Mouse (Mus musculus): ENCODE results near the gene Afap1l2. TPM values are rescaled to one million over a fixed set of nuclear protein-coding genes. Genes with fewer than 3 reads are reported as not detected.

Gene Afap1l2
- total RNA-seq (2021), result 10 to 100 TPM in 1 of 2 experiments, 1 to 10 TPM in 1; 9.0 to 11.6 TPM
- long read RNA-seq, transcript Afap1l2-202 (19 exons, 3,531 nt), result major isoform, 6 of 14 reads
- long read RNA-seq, partial matches to known transcripts, result 3 of 14 reads
- long read RNA-seq, other reads (novel, unspliced or antisense), result 3 of 14 reads

- DNase-seq (ENCODE audit: low spot score in 2 of 2), result peak; percentile 13 to 49
Measured at GRCm38 (mm10) chr19:57007781-57008710, at the start of gene Afap1l2. Afap1l2 (minus strand) TSS chr19:57008228.

- no peak for DNase-seq (ENCODE audit: low spot score in 2 of 2)
Measured at GRCm38 (mm10) chr19:57057568-57057967, 49.5 kb upstream of the Afap1l2 start.

GRCm38 (mm10) chr19:57055215-57056120, 47.4 kb upstream of the Afap1l2 start:
- peak in 1 of 2 experiments; percentile 19 for DNase-seq (ENCODE audit: low spot score in 2 of 2)

- no peak for DNase-seq (ENCODE audit: low spot score in 2 of 2)
Measured at GRCm38 (mm10) chr19:57052959-57053358, 44.9 kb upstream of the Afap1l2 start.

- DNase-seq (ENCODE audit: low spot score in 2 of 2), result no peak
Measured at GRCm38 (mm10) chr19:57052016-57052415, 44.0 kb upstream of the Afap1l2 start.

GRCm38 (mm10) chr19:57049592-57050090, 41.6 kb upstream of the Afap1l2 start:
- DNase-seq (ENCODE audit: low spot score in 2 of 2), result no peak

GRCm38 (mm10) chr19:57047671-57048320, 39.8 kb upstream of the Afap1l2 start:
- DNase-seq (ENCODE audit: low spot score in 2 of 2), result no peak

- DNase-seq (ENCODE audit: low spot score in 2 of 2), result peak in 1 of 2 experiments; percentile 32
Measured at GRCm38 (mm10) chr19:57039258-57039657, 31.2 kb upstream of the Afap1l2 start.

- no peak for DNase-seq (ENCODE audit: low spot score in 2 of 2)
Measured at GRCm38 (mm10) chr19:57036860-57037259, 28.8 kb upstream of the Afap1l2 start.

GRCm38 (mm10) chr19:57031582-57031981, 23.6 kb upstream of the Afap1l2 start:
- DNase-seq (ENCODE audit: low spot score in 2 of 2), result peak; percentile 44 to 77

- DNase-seq (ENCODE audit: low spot score in 2 of 2), result no peak
Measured at GRCm38 (mm10) chr19:57029461-57029860, 21.4 kb upstream of the Afap1l2 start.

GRCm38 (mm10) chr19:57028327-57029179, 20.5 kb upstream of the Afap1l2 start:
- DNase-seq (ENCODE audit: low spot score in 2 of 2), result no peak

- DNase-seq (ENCODE audit: low spot score in 2 of 2), result no peak
Measured at GRCm38 (mm10) chr19:57026501-57026900, 18.5 kb upstream of the Afap1l2 start.

GRCm38 (mm10) chr19:57017785-57018179, 9.8 kb upstream of the Afap1l2 start:
- DNase-seq (ENCODE audit: low spot score in 2 of 2), result no peak

GRCm38 (mm10) chr19:57016995-57017784, 9.2 kb upstream of the Afap1l2 start:
- no peak for DNase-seq (ENCODE audit: low spot score in 2 of 2)

GRCm38 (mm10) chr19:57014808-57015207, 6.8 kb upstream of the Afap1l2 start:
- no peak for DNase-seq (ENCODE audit: low spot score in 2 of 2)

- DNase-seq (ENCODE audit: low spot score in 2 of 2), result no peak
Measured at GRCm38 (mm10) chr19:57013271-57013677, 5.2 kb upstream of the Afap1l2 start.

GRCm38 (mm10) chr19:57012068-57012467, 4.0 kb upstream of the Afap1l2 start:
- no peak for DNase-seq (ENCODE audit: low spot score in 2 of 2)

GRCm38 (mm10) chr19:57010064-57010463, 2.0 kb upstream of the Afap1l2 start:
- no peak for DNase-seq (ENCODE audit: low spot score in 2 of 2)
